Mouse (Mus musculus) left cerebral cortex, postnatal 4 days (tissue): ENCODE results near the gene Cog2. TPM values are rescaled to one million over a fixed set of nuclear protein-coding genes. Genes with fewer than 3 reads are reported as not detected.
A peak's percentile ranks its signal among the peaks of the same experiment; 100 is the strongest.

Source experiments
- DNase-seq: peaks from one replicate; pipeline ENCODE4 v3.0.0-alpha.2; 2022
- intact Hi-C: fragments of 180-260 bp; cut with DNase I; formaldehyde crosslinking; loops from one replicate; pipeline ENCODE4 v1.15.1; 2025
- total RNA-seq, 2 experiments: library from RNA; stranded (reverse); gene quantifications; 2 replicates each; pipeline ENCODE4 v1.2.3; 2021

Gene Cog2
- total RNA-seq, 2 experiments from 2014 or later, result 37.2 to 38.6 TPM

GRCm38 (mm10) chr8:124567126-124567525 lies 46.6 kb downstream of the Cog2 start:
- DNase-seq, result no peak
- intact Hi-C loops, result no loop called here

GRCm38 (mm10) chr8:124567584-124567983 lies 47.0 kb downstream of the Cog2 start:
- intact Hi-C loops, result no loop called here
- no peak for DNase-seq

GRCm38 (mm10) chr8:124569100-124569499 lies 48.5 kb downstream of the Cog2 start:
- peak; percentile 59 for DNase-seq
- intact Hi-C loops, result no loop called here

- intact Hi-C loops, result no loop called here
- DNase-seq, result peak; percentile 69
Measured at GRCm38 (mm10) chr8:124569593-124569992, 49.0 kb downstream of the Cog2 start, which contains the start of gene Agt. TSS of gene Agt (minus strand) at chr8:124569706.

- intact Hi-C loops, result no loop called here
- peak; percentile 51 for DNase-seq
Measured at GRCm38 (mm10) chr8:124571732-124572429, 51.3 kb downstream of the Cog2 start.

- DNase-seq, result no peak
- intact Hi-C loops, result no loop called here
Measured at GRCm38 (mm10) chr8:124572430-124572775, 51.8 kb downstream of the Cog2 start.

GRCm38 (mm10) chr8:124573552-124574340 lies 53.2 kb downstream of the Cog2 start:
- intact Hi-C loops, result no loop called here
- DNase-seq, result peak; percentile 94

GRCm38 (mm10) chr8:124575811-124576210 lies 55.2 kb downstream of the Cog2 start, which contains the start of gene Capn9:
TSS of gene Capn9 (plus strand) at chr8:124576111.
- intact Hi-C loops, result no loop called here
- DNase-seq, result no peak

- intact Hi-C loops, result no loop called here
- DNase-seq, result no peak
Measured at GRCm38 (mm10) chr8:124576751-124577150, 56.2 kb downstream of the Cog2 start.

GRCm38 (mm10) chr8:124585718-124586425 lies 65.3 kb downstream of the Cog2 start:
- DNase-seq, result peak; percentile 59
- intact Hi-C loops, result no loop called here

- intact Hi-C loops, result no loop called here
- DNase-seq, result no peak
Measured at GRCm38 (mm10) chr8:124586556-124586955, 66.0 kb downstream of the Cog2 start.

GRCm38 (mm10) chr8:124589393-124589792 lies 68.8 kb downstream of the Cog2 start:
- DNase-seq, result no peak
- intact Hi-C loops, result no loop called here

Other genes starting within 250 kb of the Cog2 start
- 10 to 100 TPM; 62.3 to 64.6 TPM for gene Pgbd5, start 81.1 kb upstream of the Cog2 start, total RNA-seq
- gene Agt, start 48.9 kb downstream of the Cog2 start, total RNA-seq, result 1 to 10 TPM; 3.0 to 9.0 TPM
- under 1 TPM in 1 of 2 experiments, not detected in 1; 0.32 TPM for gene Capn9, start 55.3 kb downstream of the Cog2 start, total RNA-seq
- gene 2310022B05Rik, start 142.6 kb downstream of the Cog2 start, total RNA-seq, result 10 to 100 TPM; 86.2 to 89.8 TPM
- gene Ttc13, start 201.2 kb downstream of the Cog2 start, total RNA-seq, result 10 to 100 TPM; 72.6 to 73.2 TPM
- 10 to 100 TPM; 23.3 to 24.7 TPM for gene Arv1, start 201.4 kb downstream of the Cog2 start, total RNA-seq
- under 1 TPM; 0.28 to 0.44 TPM for gene Fam89a, start 231.1 kb downstream of the Cog2 start, total RNA-seq